Mouse (Mus musculus): Measurements from ENCODE around the gene Ppp1r36.

- TF ChIP-seq EP300 (IDR thresholded peaks at IDR 0.05; ENCODE audit: low read depth) (no peak), CTCF (IDR thresholded peaks at IDR 0.05; ENCODE audit: low read depth) (no peak)
Observed at GRCm38 (mm10) chr12:76372046-76372445, 45.3 kb upstream of the Ppp1r36 start.
